Mouse (Mus musculus) embryonic facial prominence, embryonic 14.5 days (tissue): ENCODE results near the gene Sept3. TPM values are rescaled to one million over a fixed set of nuclear protein-coding genes. Genes with fewer than 3 reads are reported as not detected.

Source experiments
- ATAC-seq: fragments of 200-750 bp; cut with Nextera tagmentation; 2 replicates; pipeline ENCODE4 v1.8.0; 2017; ENCODE audit warnings: low read depth, moderate number of reproducible peaks, moderate TSS enrichment
- DNase-seq: peaks from one replicate; pipeline ENCODE4 v3.0.0-alpha.2; 2015; ENCODE audit warnings: low spot score
- H3K27ac ChIP-seq: fragments of 300-500 bp; sonication (generic); replicated peaks from 2 replicates; pipeline ENCODE4 v1.5.1; 2014; ENCODE audit warnings: low read depth, mild to moderate bottlenecking, low read length, moderate library complexity
- H3K27me3 ChIP-seq: fragments of 300-500 bp; sonication (generic); replicated peaks from 2 replicates; pipeline ENCODE4 v1.6.1; 2014; ENCODE audit warnings: low read length; ENCODE audit not compliant: control insufficient read depth, insufficient read depth
- H3K36me3 ChIP-seq: fragments of 300-500 bp; sonication (generic); 2 replicates; pipeline ENCODE4 v1.6.1; 2014; ENCODE audit warnings: low read length, mixed read lengths; ENCODE audit not compliant: control insufficient read depth, insufficient read depth
- H3K4me1 ChIP-seq: fragments of 300-500 bp; sonication (generic); 2 replicates; pipeline ENCODE4 v1.6.1; 2014; ENCODE audit warnings: antibody characterized with exemption, low read length; ENCODE audit not compliant: control insufficient read depth, insufficient read depth
- H3K4me2 ChIP-seq: fragments of 300-500 bp; sonication (generic); 2 replicates; pipeline ENCODE4 v1.6.1; 2014; ENCODE audit warnings: low read depth, mild to moderate bottlenecking, low read length, moderate library complexity, mixed read lengths
- H3K4me3 ChIP-seq: fragments of 300-500 bp; sonication (generic); 2 replicates; pipeline ENCODE4 v1.5.1; 2014; ENCODE audit warnings: low read depth, mild to moderate bottlenecking, low read length
- H3K9ac ChIP-seq: fragments of 300-500 bp; sonication (generic); 2 replicates; pipeline ENCODE4 v1.6.1; 2014; ENCODE audit warnings: low read depth, mild to moderate bottlenecking, low read length, moderate library complexity, mixed read lengths
- H3K9me3 ChIP-seq: fragments of 300-500 bp; sonication (generic); 2 replicates; pipeline ENCODE4 v1.6.1; 2016; ENCODE audit warnings: low read length; ENCODE audit not compliant: control insufficient read depth
- WGBS: fragments of 180-500 bp; shearing (Covaris S2); extraction: QIAGEN DNeasy Blood & Tissue Kit; methylation state at CpG from one replicate; pipeline ENCODE4 v1.1.7; 2014; 5-methylcytosine and 5-hydroxymethylcytosine counted together
- polyA plus RNA-seq: library from polyadenylated mRNA; unstranded; fragments of >200 nt; fragmentation: Nextera tagmentation; extraction: Ambion mirVana; gene quantifications from 2 replicates; pipeline ENCODE4 v1.2.1, GENCODE M21; 2014

Gene Sept3
- polyA plus RNA-seq, 1 experiment from 2014 or later, result 13.7 TPM

DNA sequence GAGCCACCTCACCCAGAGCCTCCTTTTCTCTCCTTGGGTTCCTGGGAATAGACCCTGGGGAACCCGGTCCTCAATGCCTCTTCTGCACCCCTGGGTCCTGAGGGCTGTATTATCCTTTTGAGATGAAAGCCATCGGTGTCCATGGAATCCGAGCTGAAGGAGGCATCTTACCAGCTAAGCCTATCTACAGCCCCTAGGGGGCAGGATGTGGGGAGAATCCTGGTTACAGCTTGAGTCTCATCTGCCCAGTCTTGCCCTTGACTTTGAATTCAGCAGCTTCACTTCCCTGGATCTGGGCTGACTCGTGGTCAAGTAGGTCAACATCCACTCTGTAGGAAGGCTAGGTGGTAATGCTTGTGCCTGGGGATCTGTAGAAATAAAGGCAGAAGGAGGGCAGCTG lies 19.4 kb upstream of the Sept3 start:
- no peak overlapping the region for H3K4me3 ChIP-seq
- no peaks in the 10 kb centered on the region for H3K27me3 ChIP-seq
- H3K4me2 ChIP-seq, result no peak overlapping the region
- DNase-seq (no peak), ATAC-seq (no peak)
- H3K36me3 ChIP-seq, result no peaks in the 10 kb centered on the region
- H3K27ac ChIP-seq, result no peak overlapping the region
- 40% methylated on average over 4 of the region's 4 CpGs for WGBS
- no peak overlapping the region for H3K9ac ChIP-seq
- H3K4me1 ChIP-seq, result no peaks in the 10 kb centered on the region
- H3K9me3 ChIP-seq, result no peaks in the 10 kb centered on the region

DNA sequence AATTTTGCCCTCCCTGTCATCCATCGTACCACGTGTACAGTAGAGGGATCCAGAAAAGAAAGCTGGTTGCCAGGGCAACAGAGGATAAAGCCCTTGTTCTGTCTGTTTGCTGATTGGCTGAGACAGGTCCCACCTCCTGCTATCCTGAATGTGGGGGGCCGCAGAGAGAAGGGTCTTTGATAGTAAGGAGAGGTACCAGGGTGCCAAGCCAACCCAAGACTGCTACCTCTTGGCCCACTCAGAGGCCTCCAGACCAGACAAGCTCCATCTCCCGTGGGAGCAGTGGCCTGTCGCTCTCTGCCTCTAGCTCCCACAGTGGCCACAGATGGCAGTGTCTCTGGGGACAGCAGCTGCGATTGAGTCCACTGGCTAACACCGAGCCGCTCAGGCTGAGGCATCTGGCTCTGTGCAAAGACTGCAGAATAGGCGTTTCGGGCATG lies 18.7 kb upstream of the Sept3 start:
- DNase-seq, result peak; percentile 67
- no peak overlapping the region for H3K4me2 ChIP-seq

DNA sequence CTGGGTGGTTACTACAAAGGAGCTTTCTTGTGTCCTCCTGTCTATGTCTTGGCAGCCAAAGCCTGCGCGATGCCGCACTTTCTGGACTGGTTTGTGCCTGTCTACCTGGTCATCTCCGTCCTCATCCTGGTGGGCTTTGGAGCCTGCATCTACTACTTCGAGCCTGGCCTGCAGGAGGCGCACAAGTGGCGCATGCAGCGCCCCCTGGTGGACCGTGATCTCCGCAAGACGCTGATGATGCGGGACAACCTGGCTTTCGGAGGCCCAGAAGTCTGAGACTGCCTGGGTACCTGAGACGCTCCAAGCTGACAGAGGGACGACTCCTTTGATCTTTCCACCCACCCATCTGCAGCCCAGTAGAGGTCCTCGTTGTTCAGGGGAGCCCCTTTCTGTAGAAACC lies 15.2 kb upstream of the Sept3 start:
- ATAC-seq (no peak), DNase-seq (no peak)
- no peak overlapping the region for H3K9ac ChIP-seq
- H3K4me1 ChIP-seq, result no peaks in the 10 kb centered on the region
- 16% methylated on average over 16 of the region's 16 CpGs for WGBS
- H3K4me3 ChIP-seq, result no peak overlapping the region
- no peak overlapping the region for H3K27ac ChIP-seq
- H3K36me3 ChIP-seq, result no peaks in the 10 kb centered on the region
- no peaks in the 10 kb centered on the region for H3K9me3 ChIP-seq
- H3K4me2 ChIP-seq, result no peak overlapping the region
- no peaks in the 10 kb centered on the region for H3K27me3 ChIP-seq

More for the DNA sequence above, 18.7 kb upstream of the Sept3 start:
- 25% methylated on average over 10 of the region's 10 CpGs for WGBS
- Histone ChIP-seq H3K27me3 (no peaks in the 10 kb centered on the region), H3K4me1 (no peaks in the 10 kb centered on the region), H3K36me3 (no peaks in the 10 kb centered on the region), H3K9ac (no peak overlapping the region), H3K27ac (no peak overlapping the region), H3K4me3 (no peak overlapping the region), H3K9me3 (no peaks in the 10 kb centered on the region)
- ATAC-seq, result peak; percentile 68; the same call in 1 of the 2 replicates

DNA sequence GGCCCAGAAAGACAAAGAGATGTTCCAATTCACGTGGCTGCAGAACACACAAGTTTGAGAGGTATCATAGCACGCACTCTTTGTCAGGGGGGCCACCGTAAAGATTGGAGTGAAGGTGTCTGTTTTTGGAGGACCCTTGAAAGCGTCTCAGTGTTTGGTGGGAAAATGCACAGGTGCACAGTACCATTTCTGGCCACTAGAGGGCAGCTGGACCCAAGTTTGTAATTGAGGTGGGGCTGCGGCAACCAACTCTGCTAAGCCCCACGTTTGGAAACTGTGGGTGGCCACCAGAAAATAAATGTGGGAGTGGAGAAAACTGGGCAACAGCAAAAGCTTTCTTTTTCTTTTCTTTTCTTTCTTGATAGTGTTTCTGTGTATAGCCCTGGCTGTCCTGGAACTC lies 8.3 kb upstream of the Sept3 start:
- H3K4me3 ChIP-seq, result no peak overlapping the region
- ATAC-seq (peak; percentile 20; the same call in 1 of the 2 replicates), DNase-seq (peak; percentile 48)
- H3K27ac ChIP-seq, result no peak overlapping the region
- WGBS, result 13% methylated on average over 6 of the region's 6 CpGs
- no peak overlapping the region for H3K4me2 ChIP-seq
- no peak overlapping the region for H3K9ac ChIP-seq
- no peaks in the 10 kb centered on the region for H3K4me1 ChIP-seq
- no peaks in the 10 kb centered on the region for H3K27me3 ChIP-seq
- no peaks in the 10 kb centered on the region for H3K36me3 ChIP-seq
- no peaks in the 10 kb centered on the region for H3K9me3 ChIP-seq

DNA sequence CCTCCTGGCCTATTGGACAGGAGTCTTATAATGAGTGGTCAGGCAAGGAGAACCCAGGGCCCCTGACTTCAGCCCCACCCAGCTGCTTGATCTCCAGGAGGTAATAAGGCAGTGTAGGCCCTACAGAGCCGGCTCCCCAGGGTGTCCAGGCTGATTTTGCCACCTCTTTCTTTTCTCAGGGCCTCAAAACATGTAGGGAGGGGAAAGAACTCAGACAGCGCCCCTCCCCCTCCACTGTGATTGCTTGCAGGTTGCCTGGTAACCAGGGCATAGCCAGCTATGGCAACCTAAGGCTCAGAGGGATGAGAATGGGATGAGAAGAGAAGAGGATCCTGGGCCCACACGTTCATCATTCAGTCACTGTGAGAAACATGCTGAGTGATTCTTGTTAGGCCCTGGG lies 6.5 kb upstream of the Sept3 start:
- peak; percentile 14 for DNase-seq
- peaks cover 9% of the 10 kb centered on the region; the same call in 1 of the 2 replicates for H3K27me3 ChIP-seq
- no peaks in the 10 kb centered on the region for H3K9me3 ChIP-seq
- ATAC-seq, result no peak
- H3K9ac ChIP-seq, result no peak overlapping the region
- H3K4me1 ChIP-seq, result no peaks in the 10 kb centered on the region
- H3K4me2 ChIP-seq, result no peak overlapping the region
- 20% methylated on average over 2 of the region's 3 CpGs for whole genome bisulfite sequencing
- H3K27ac ChIP-seq, result no peak overlapping the region
- H3K36me3 ChIP-seq, result no peaks in the 10 kb centered on the region
- no peak overlapping the region for H3K4me3 ChIP-seq

GRCm38 (mm10) chr15:82268783-82269182 lies 5.9 kb upstream of the Sept3 start:
- Histone ChIP-seq H3K4me1 (no peaks in the 10 kb centered on the region), H3K9me3 (no peaks in the 10 kb centered on the region), H3K27me3 (peaks cover 13% of the 10 kb centered on the region; the same call in 1 of the 2 replicates), H3K9ac (no peak overlapping the region), H3K4me2 (no peak overlapping the region), H3K27ac (no peak overlapping the region), H3K4me3 (no peak overlapping the region), H3K36me3 (no peaks in the 10 kb centered on the region)
- ATAC-seq, result no peak
- 82% methylated on average over 9 of the region's 9 CpGs for WGBS
- no peak for DNase-seq

GRCm38 (mm10) chr15:82271201-82271600 lies 3.5 kb upstream of the Sept3 start:
- ATAC-seq (peak; percentile 38; the same call in 1 of the 2 replicates), DNase-seq (peak; percentile 84)
- 4% methylated on average over 4 of the region's 5 CpGs for WGBS
- Histone ChIP-seq H3K9ac (no peak overlapping the region), H3K27ac (no peak overlapping the region), H3K9me3 (no peaks in the 10 kb centered on the region), H3K4me1 (peaks cover 6% of the 10 kb centered on the region), H3K4me3 (no peak overlapping the region), H3K4me2 (no peak overlapping the region), H3K27me3 (peaks cover 21% of the 10 kb centered on the region), H3K36me3 (no peaks in the 10 kb centered on the region)

DNA sequence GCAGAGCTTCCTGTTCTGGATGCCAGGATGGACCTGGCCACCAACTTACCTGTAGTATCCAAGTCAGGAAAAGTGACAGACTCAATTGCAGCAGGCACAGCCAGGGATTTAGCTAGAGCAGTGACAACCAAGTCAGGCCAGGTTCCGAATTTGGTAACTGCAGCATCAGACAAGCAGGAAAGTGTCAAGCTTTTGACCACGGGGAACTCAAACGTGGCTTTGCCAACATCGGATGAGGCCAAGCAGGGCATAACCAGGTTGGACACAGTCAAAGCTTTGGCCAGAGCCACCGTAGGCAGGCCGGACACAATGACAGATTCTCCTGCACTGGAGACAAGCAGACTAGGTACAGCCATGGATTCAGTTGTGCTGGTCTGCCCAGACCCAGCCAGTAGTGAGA lies 2.4 kb upstream of the Sept3 start:
- H3K4me3 ChIP-seq, result no peak overlapping the region
- H3K9ac ChIP-seq, result no peak overlapping the region
- H3K9me3 ChIP-seq, result no peaks in the 10 kb centered on the region
- no peak overlapping the region for H3K4me2 ChIP-seq
- peaks cover 9% of the 10 kb centered on the region for H3K4me1 ChIP-seq
- ATAC-seq (no peak), DNase-seq (no peak)
- H3K36me3 ChIP-seq, result no peaks in the 10 kb centered on the region
- WGBS, result 78% methylated on average over 6 of the region's 6 CpGs
- H3K27ac ChIP-seq, result no peak overlapping the region
- H3K27me3 ChIP-seq, result peaks cover 21% of the 10 kb centered on the region
